In genomic region chr12:108286381-108286780, GRCm38 (mm10) we compare ENCODE assay signal across 25 mouse cellular contexts. TPM values are rescaled to one million over a fixed set of nuclear protein-coding genes. Genes with fewer than 3 reads are reported as not detected.
DNase-seq lines count a peak whose midpoint lies in the region; ATAC-seq and TF ChIP-seq lines count a peak whose summit lies in the region.
"Had no signal": no experiment of that assay in that cellular context is flagged by ENCODE, and none has a peak within 500 bp of the region (broad histone marks: within the 10 kb centered on the region; RNA-seq: fewer than 3 reads in every experiment).

No protein-coding gene starts in this region.

- H3K27ac ChIP-seq in hindbrain, embryonic 10.5 days: peak overlapping the region; percentile 90
- H3K27ac ChIP-seq in hindbrain, postnatal 0 days: no peak overlapping the region
- H3K27ac ChIP-seq in midbrain, embryonic 12.5 days (replicated peaks): peak overlapping the region; percentile 88
- H3K27ac ChIP-seq in midbrain, postnatal 0 days (ENCODE audit: low read depth, low read length): no peak overlapping the region
- peak overlapping the region; percentile 44; the same call in 1 of the 2 replicates for H3K27ac ChIP-seq in stomach, embryonic 15.5 days
- no peak overlapping the region for H3K27ac ChIP-seq in stomach, postnatal 0 days (replicated peaks)
- no peak overlapping the region for H3K27ac ChIP-seq in liver, embryonic 11.5 days (ENCODE audit: low read depth, low read length)
- H3K27ac ChIP-seq: heart, embryonic 15.5 days; kidney, postnatal 0 days; limb, embryonic 13.5 days; liver, embryonic 12.5 days; macrophage had no signal

- no peak overlapping the region for H3K4me3 ChIP-seq in hindbrain, embryonic 10.5 days
- no peak overlapping the region for H3K4me3 ChIP-seq in hindbrain, postnatal 0 days (ENCODE audit: low read length)
- no peak overlapping the region for H3K4me3 ChIP-seq in midbrain, embryonic 12.5 days
- H3K4me3 ChIP-seq in midbrain, postnatal 0 days (ENCODE audit: low read depth, low read length): no peak overlapping the region
- H3K4me3 ChIP-seq in stomach, embryonic 15.5 days (replicated peaks): no peak overlapping the region
- H3K4me3 ChIP-seq in stomach, postnatal 0 days (ENCODE audit: low read depth, low read length): no peak overlapping the region
- H3K4me3 ChIP-seq in liver, embryonic 11.5 days (ENCODE audit: low read depth, low read length): no peak overlapping the region
- H3K4me3 ChIP-seq: heart, embryonic 15.5 days; limb, embryonic 13.5 days; liver, embryonic 12.5 days had no signal

- no peak for ATAC-seq in hindbrain, postnatal 0 days
- ATAC-seq in midbrain, embryonic 12.5 days (ENCODE audit: low FRiP score, low read depth): no peak
- no peak for ATAC-seq in midbrain, postnatal 0 days (ENCODE audit: low FRiP score)
- no peak for ATAC-seq in stomach, embryonic 15.5 days (ENCODE audit: insufficient read depth, low FRiP score, low read depth)
- ATAC-seq in stomach, postnatal 0 days (ENCODE audit: low FRiP score, low TSS enrichment): no peak
- ATAC-seq in liver, embryonic 11.5 days (replicated peaks; ENCODE audit: low FRiP score): no peak
- ATAC-seq: intestine, embryonic 16.5 days; liver, embryonic 12.5 days; liver, postnatal 0 days; lung, postnatal 0 days had no signal

- TF ChIP-seq CTCF in hindbrain, postnatal 0 days (IDR thresholded peaks at IDR 0.05; ENCODE audit: low read depth): no peak
- TF ChIP-seq CTCF in midbrain, postnatal 0 days (IDR thresholded peaks at IDR 0.05): no peak
- TF ChIP-seq CTCF in stomach, postnatal 0 days (IDR thresholded peaks at IDR 0.05; ENCODE audit: low read depth): no peak

- no peak overlapping the region for H3K9ac ChIP-seq in hindbrain, postnatal 0 days (replicated peaks; ENCODE audit: low read length)
- H3K9ac ChIP-seq in midbrain, embryonic 12.5 days (replicated peaks): no peak overlapping the region
- no peak overlapping the region for H3K9ac ChIP-seq in midbrain, postnatal 0 days (replicated peaks; ENCODE audit: low read length, poor library complexity, severe bottlenecking)
- H3K9ac ChIP-seq in stomach, embryonic 15.5 days: no peak overlapping the region
- no peak overlapping the region for H3K9ac ChIP-seq in stomach, postnatal 0 days (ENCODE audit: low read length)
- no peak overlapping the region for H3K9ac ChIP-seq in liver, embryonic 11.5 days (ENCODE audit: low read depth, low read length)
- H3K9ac ChIP-seq: heart, embryonic 15.5 days; limb, embryonic 13.5 days; liver, embryonic 12.5 days; liver, postnatal 0 days had no signal

- TF ChIP-seq EP300 in stomach, postnatal 0 days (optimal IDR thresholded peaks at IDR 0.05): no peak

- WGBS in hindbrain, embryonic 10.5 days: 76% methylated on average over 4 of the region's 4 CpGs
- 82% methylated on average over 4 of the region's 4 CpGs for WGBS in hindbrain, postnatal 0 days
- WGBS in midbrain, embryonic 12.5 days: 77% methylated on average over 4 of the region's 4 CpGs
- WGBS in midbrain, postnatal 0 days: 76% methylated on average over 4 of the region's 4 CpGs
- 69% methylated on average over 4 of the region's 4 CpGs for WGBS in stomach, embryonic 15.5 days
- WGBS in stomach, postnatal 0 days: 83% methylated on average over 4 of the region's 4 CpGs
- 70% methylated on average over 4 of the region's 4 CpGs for WGBS in liver, embryonic 11.5 days

- peaks cover 37% of the 10 kb centered on the region for H3K4me1 ChIP-seq in hindbrain, embryonic 10.5 days (replicated peaks)
- no peaks in the 10 kb centered on the region for H3K4me1 ChIP-seq in hindbrain, postnatal 0 days (ENCODE audit: insufficient read depth, low read length)
- H3K4me1 ChIP-seq in midbrain, embryonic 12.5 days: peaks cover 22% of the 10 kb centered on the region
- peaks cover 6% of the 10 kb centered on the region; the same call in 1 of the 2 replicates for H3K4me1 ChIP-seq in midbrain, postnatal 0 days (ENCODE audit: insufficient read depth, low read length)
- peaks cover 11% of the 10 kb centered on the region for H3K4me1 ChIP-seq in stomach, embryonic 15.5 days
- H3K4me1 ChIP-seq in stomach, postnatal 0 days (replicated peaks; ENCODE audit: control insufficient read depth, insufficient read depth): peaks cover 6% of the 10 kb centered on the region
- peaks cover 8% of the 10 kb centered on the region for H3K4me1 ChIP-seq in liver, embryonic 11.5 days (replicated peaks; ENCODE audit: control insufficient read depth, insufficient read depth, low read length)
- H3K4me1 ChIP-seq: liver, embryonic 12.5 days had no signal

- DNase-seq in hindbrain, embryonic 10.5 days (ENCODE audit: low spot score): no peak
- DNase-seq in hindbrain, postnatal 0 days (ENCODE audit: low spot score): no peak
- DNase-seq in midbrain, postnatal 0 days (ENCODE audit: low spot score): no peak
- DNase-seq in stomach, postnatal 0 days (ENCODE audit: low spot score): no peak
- DNase-seq in liver, embryonic 11.5 days (ENCODE audit: low spot score): no peak
- no peak for DNase-seq in adrenal gland, postnatal 10 days
- DNase-seq: adrenal gland, postnatal 36 days; gastrocnemius, postnatal 10 days; kidney, adult 8-10 months; kidney, postnatal 4 days; liver, postnatal 0 days; retina, postnatal 1 day; right cerebral cortex, postnatal 14 days; thymus, postnatal 25 days had no signal

- H3K36me3 ChIP-seq in hindbrain, embryonic 10.5 days: no peaks in the 10 kb centered on the region
- no peaks in the 10 kb centered on the region for H3K36me3 ChIP-seq in hindbrain, postnatal 0 days (ENCODE audit: insufficient read depth, low read length)
- no peaks in the 10 kb centered on the region for H3K36me3 ChIP-seq in midbrain, embryonic 12.5 days
- H3K36me3 ChIP-seq in midbrain, postnatal 0 days (ENCODE audit: insufficient read depth, low read length): no peaks in the 10 kb centered on the region
- no peaks in the 10 kb centered on the region for H3K36me3 ChIP-seq in stomach, embryonic 15.5 days
- no peaks in the 10 kb centered on the region for H3K36me3 ChIP-seq in stomach, postnatal 0 days (ENCODE audit: control insufficient read depth, insufficient read depth, low read length)
- no peaks in the 10 kb centered on the region for H3K36me3 ChIP-seq in liver, embryonic 11.5 days (ENCODE audit: control insufficient read depth, insufficient read depth, low read length)
- H3K36me3 ChIP-seq: heart, embryonic 15.5 days; limb, embryonic 13.5 days; liver, embryonic 12.5 days had no signal

- H3K27me3 ChIP-seq in hindbrain, embryonic 10.5 days (ENCODE audit: insufficient read depth, poor library complexity, severe bottlenecking): no peaks in the 10 kb centered on the region
- no peaks in the 10 kb centered on the region for H3K27me3 ChIP-seq in hindbrain, postnatal 0 days (ENCODE audit: insufficient read depth, low read length)
- no peaks in the 10 kb centered on the region for H3K27me3 ChIP-seq in midbrain, embryonic 12.5 days
- H3K27me3 ChIP-seq in midbrain, postnatal 0 days (ENCODE audit: insufficient read depth, low read length): no peaks in the 10 kb centered on the region
- H3K27me3 ChIP-seq in stomach, embryonic 15.5 days (replicated peaks): no peaks in the 10 kb centered on the region
- H3K27me3 ChIP-seq in stomach, postnatal 0 days (ENCODE audit: control insufficient read depth, insufficient read depth, low read length): no peaks in the 10 kb centered on the region
- no peaks in the 10 kb centered on the region for H3K27me3 ChIP-seq in liver, embryonic 11.5 days (replicated peaks; ENCODE audit: control insufficient read depth, insufficient read depth, low read length)

- no peak overlapping the region for H3K4me2 ChIP-seq in hindbrain, postnatal 0 days (ENCODE audit: low read depth, low read length)
- H3K4me2 ChIP-seq in midbrain, embryonic 12.5 days (replicated peaks): peak overlapping the region; percentile 46; the same call in 1 of the 2 replicates
- H3K4me2 ChIP-seq in midbrain, postnatal 0 days (ENCODE audit: low read depth, low read length, poor library complexity, severe bottlenecking): no peak overlapping the region
- H3K4me2 ChIP-seq in stomach, embryonic 15.5 days: no peak overlapping the region
- no peak overlapping the region for H3K4me2 ChIP-seq in stomach, postnatal 0 days (replicated peaks; ENCODE audit: low read depth)
- no peak overlapping the region for H3K4me2 ChIP-seq in liver, embryonic 11.5 days
- H3K4me2 ChIP-seq: heart, embryonic 15.5 days; limb, embryonic 13.5 days; liver, embryonic 12.5 days had no signal

- H3K9me3 ChIP-seq in hindbrain, embryonic 10.5 days: no peaks in the 10 kb centered on the region
- no peaks in the 10 kb centered on the region for H3K9me3 ChIP-seq in hindbrain, postnatal 0 days (ENCODE audit: low read length)
- H3K9me3 ChIP-seq in midbrain, embryonic 12.5 days: 0 out of 2 replicates have a peak, but pooled peaks cover 2% of the 10 kb centered on the region
- H3K9me3 ChIP-seq in midbrain, postnatal 0 days (ENCODE audit: low read length): no peaks in the 10 kb centered on the region
- H3K9me3 ChIP-seq in stomach, embryonic 15.5 days: no peaks in the 10 kb centered on the region
- no peaks in the 10 kb centered on the region for H3K9me3 ChIP-seq in stomach, postnatal 0 days (ENCODE audit: control insufficient read depth, low read length)
- no peaks in the 10 kb centered on the region for H3K9me3 ChIP-seq in liver, embryonic 11.5 days (ENCODE audit: control insufficient read depth, low read length)
- H3K9me3 ChIP-seq: heart, embryonic 15.5 days; limb, embryonic 13.5 days; liver, embryonic 12.5 days had no signal

RNA-seq across cellular contexts. Expression of gene Ccdc85c, which starts 11.2 kb away (rescaled TPM):
- 14.3 and 16.0 TPM in 2 replicates for polyA plus RNA-seq in hindbrain, embryonic 10.5 days (2016; fragmentation: Nextera tagmentation; extraction: Ambion mirVana)
- total RNA-seq in hindbrain, postnatal 0 days (2014; rRNA removed): 86.3 and 94.7 TPM in 2 replicates
- 16.9 and 17.0 TPM in 2 replicates for polyA plus RNA-seq in hindbrain, postnatal 0 days (2015; fragmentation: Nextera tagmentation; extraction: Ambion mirVana)
- 17.0 and 21.6 TPM in 2 replicates for polyA plus RNA-seq in midbrain, embryonic 12.5 days (2016; fragmentation: Nextera tagmentation; extraction: Ambion mirVana)
- 69.1 and 89.6 TPM in 2 replicates for total RNA-seq in midbrain, postnatal 0 days (2014; rRNA removed)
- 16.6 and 19.9 TPM in 2 replicates for polyA plus RNA-seq in midbrain, postnatal 0 days (2015; fragmentation: Nextera tagmentation; extraction: Ambion mirVana)
- polyA plus RNA-seq in stomach, embryonic 15.5 days (2015; fragmentation: Nextera tagmentation; extraction: Ambion mirVana): 7.3 and 7.9 TPM in 2 replicates
- 6.7 and 7.0 TPM in 2 replicates for polyA plus RNA-seq in stomach, postnatal 0 days (2015; fragmentation: Nextera tagmentation; extraction: Ambion mirVana)
- polyA plus RNA-seq in liver, embryonic 11.5 days (2014; fragmentation: Nextera tagmentation; extraction: Ambion mirVana): 5.9 and 7.4 TPM in 2 replicates
- total RNA-seq in adrenal gland, postnatal 10 days (2021): 10 to 100 TPM; 19.8 to 22.1 TPM

RNA-seq across cellular contexts. Expression of gene Hhipl1, which starts 19.7 kb away (rescaled TPM):
- polyA plus RNA-seq in hindbrain, embryonic 10.5 days (2016; fragmentation: Nextera tagmentation; extraction: Ambion mirVana): 3.0 and 3.2 TPM in 2 replicates
- total RNA-seq in hindbrain, postnatal 0 days (2014; rRNA removed): 10.2 and 10.8 TPM in 2 replicates
- polyA plus RNA-seq in hindbrain, postnatal 0 days (2015; fragmentation: Nextera tagmentation; extraction: Ambion mirVana): 2.8 and 3.2 TPM in 2 replicates
- 5.0 and 6.2 TPM in 2 replicates for polyA plus RNA-seq in midbrain, embryonic 12.5 days (2016; fragmentation: Nextera tagmentation; extraction: Ambion mirVana)
- 9.3 and 10.4 TPM in 2 replicates for total RNA-seq in midbrain, postnatal 0 days (2014; rRNA removed)
- polyA plus RNA-seq in midbrain, postnatal 0 days (2015; fragmentation: Nextera tagmentation; extraction: Ambion mirVana): 2.7 and 2.9 TPM in 2 replicates
- 0.87 and 0.88 TPM in 2 replicates for polyA plus RNA-seq in stomach, embryonic 15.5 days (2015; fragmentation: Nextera tagmentation; extraction: Ambion mirVana)
- 0.23 and 0.24 TPM in 2 replicates for polyA plus RNA-seq in stomach, postnatal 0 days (2015; fragmentation: Nextera tagmentation; extraction: Ambion mirVana)
- polyA plus RNA-seq in liver, embryonic 11.5 days (2014; fragmentation: Nextera tagmentation; extraction: Ambion mirVana): 0.14 TPM in 1 of 2 replicates, not detected in the other
- total RNA-seq in adrenal gland, postnatal 10 days (2021): 1 to 10 TPM in 1 of 2 experiments, under 1 TPM in 1; 0.96 to 1.1 TPM
- total RNA-seq: granulocyte monocyte progenitor cell, adult 5-6 weeks; megakaryocyte-erythroid progenitor cell, adult 5-6 weeks had no signal
- polyA plus RNA-seq: macrophage had no signal

RNA-seq across cellular contexts. Expression of gene Cyp46a1, which starts 47.8 kb away (rescaled TPM):
- polyA plus RNA-seq in hindbrain, embryonic 10.5 days (2016; fragmentation: Nextera tagmentation; extraction: Ambion mirVana): 17.8 and 19.1 TPM in 2 replicates
- total RNA-seq in hindbrain, postnatal 0 days (2014; rRNA removed): 36.3 and 39.8 TPM in 2 replicates
- 46.2 and 49.7 TPM in 2 replicates for polyA plus RNA-seq in hindbrain, postnatal 0 days (2015; fragmentation: Nextera tagmentation; extraction: Ambion mirVana)
- polyA plus RNA-seq in midbrain, embryonic 12.5 days (2016; fragmentation: Nextera tagmentation; extraction: Ambion mirVana): 21.8 and 24.1 TPM in 2 replicates
- 33.2 and 36.0 TPM in 2 replicates for total RNA-seq in midbrain, postnatal 0 days (2014; rRNA removed)
- polyA plus RNA-seq in midbrain, postnatal 0 days (2015; fragmentation: Nextera tagmentation; extraction: Ambion mirVana): 52.0 and 55.3 TPM in 2 replicates
- polyA plus RNA-seq in stomach, embryonic 15.5 days (2015; fragmentation: Nextera tagmentation; extraction: Ambion mirVana): 7.4 and 8.4 TPM in 2 replicates
- polyA plus RNA-seq in stomach, postnatal 0 days (2015; fragmentation: Nextera tagmentation; extraction: Ambion mirVana): 1.3 and 2.1 TPM in 2 replicates
- polyA plus RNA-seq in liver, embryonic 11.5 days (2014; fragmentation: Nextera tagmentation; extraction: Ambion mirVana): 1.0 and 2.2 TPM in 2 replicates
- 1 to 10 TPM; 1.6 to 2.2 TPM for total RNA-seq in adrenal gland, postnatal 10 days (2021)
- total RNA-seq: granulocyte monocyte progenitor cell, adult 5-6 weeks had no signal
- polyA plus RNA-seq: macrophage had no signal

Comparison
In these comparisons a context has a peak if more than half of its experiments do, and no peak if none do; other contexts are left out.
1. H3K27ac ChIP-seq: peak in hindbrain, embryonic 10.5 days (single experiment), midbrain, embryonic 12.5 days (single experiment) and stomach, embryonic 15.5 days (single experiment); none in hindbrain, postnatal 0 days (single experiment), midbrain, postnatal 0 days (single experiment), stomach, postnatal 0 days (single experiment) and liver, embryonic 11.5 days (single experiment).